Mouse (Mus musculus) cerebellum, adult 2 months (tissue): Measurements from ENCODE around the gene Zbtb5.

Experiments used
- CTCF ChIP-seq: fragments of 200-500 bp; IDR thresholded peaks from 2 replicates; pipeline ENCODE4 v1.5.1; 2011; ENCODE audit warnings: low read depth, mild to moderate bottlenecking, control low read depth, low read length, moderate library complexity, borderline replicate concordance; ENCODE audit not compliant: insufficient read depth
- POLR2A ChIP-seq: fragments of 200-500 bp; IDR thresholded peaks from 2 replicates; pipeline ENCODE4 v1.6.1; 2011; ENCODE audit warnings: low read length, control low read depth, borderline replicate concordance; ENCODE audit not compliant: insufficient read depth

- TF ChIP-seq POLR2A: no peak
- TF ChIP-seq CTCF: no peak
Observed at GRCm38 (mm10) chr4:45019009-45019408, 6.8 kb upstream of the Zbtb5 start.
